Mouse (Mus musculus) MEL (cell line): Measurements from ENCODE around the gene Cx3cl1. TPM values are rescaled to one million over a fixed set of nuclear protein-coding genes. Genes with fewer than 3 reads are reported as not detected.

Experiments
- DNase-seq: peaks from one replicate; pipeline ENCODE4 v3.0.0; 2011; ENCODE audit warnings: low read depth, low spot score
- H3K27ac ChIP-seq: 2 replicates; pipeline ENCODE4 v1.5.1; 2012; ENCODE audit warnings: low read depth, mild to moderate bottlenecking, control low read depth, low read length, moderate library complexity; ENCODE audit not compliant: control insufficient read depth
- H3K27me3 ChIP-seq, 2 experiments: fragments of 150-350 bp in 1 of 2; sonication (generic) in 1 of 2; 2 replicates each; pipeline ENCODE4 v1.6.1; 2012; ENCODE audit warnings: low read length in 2 of 2, mild to moderate bottlenecking in 2 of 2, improper control_type of control experiment in 1 of 2, moderate library complexity in 1 of 2; ENCODE audit not compliant: insufficient read depth in 2 of 2, control insufficient read depth in 1 of 2
- H3K36me3 ChIP-seq, 2 experiments: 2 replicates each; pipeline ENCODE4 v1.6.1; 2012 to 2014; ENCODE audit warnings: low read length in 2 of 2, improper control_type of control experiment in 1 of 2, inconsistent platforms in 1 of 2, mild to moderate bottlenecking in 1 of 2; ENCODE audit not compliant: insufficient read depth in 2 of 2, control insufficient read depth in 1 of 2
- H3K4me1 ChIP-seq, 2 experiments: fragments of 150-350 bp in 1 of 2; sonication (generic) in 1 of 2; 2 replicates each; pipeline ENCODE4 v1.6.1; 2012; ENCODE audit warnings: low read length in 2 of 2, improper control_type of control experiment in 1 of 2, mild to moderate bottlenecking in 1 of 2; ENCODE audit not compliant: insufficient read depth in 2 of 2, control insufficient read depth in 1 of 2
- H3K4me3 ChIP-seq, 2 experiments: fragments of 150-350 bp in 1 of 2; sonication (generic) in 1 of 2; 2 replicates each; pipeline ENCODE4 v1.5.1; 2012; ENCODE audit warnings: low read depth in 2 of 2, low read length in 2 of 2, mild to moderate bottlenecking in 2 of 2, moderate library complexity in 2 of 2, control low read depth in 1 of 2, improper control_type of control experiment in 1 of 2; ENCODE audit not compliant: control insufficient read depth in 1 of 2, insufficient read depth in 1 of 2
- H3K79me2 ChIP-seq: 2 replicates; pipeline ENCODE4 v1.6.1; 2012; ENCODE audit warnings: mild to moderate bottlenecking, low read length, moderate library complexity; ENCODE audit not compliant: control insufficient read depth, poor library complexity, insufficient read depth
- H3K9ac ChIP-seq: 2 replicates; pipeline ENCODE4 v1.6.1; 2012; ENCODE audit warnings: low read depth, mild to moderate bottlenecking, control low read depth, low read length, moderate library complexity; ENCODE audit not compliant: control insufficient read depth, poor library complexity, severe bottlenecking
- H3K9me3 ChIP-seq: fragments of 150-350 bp; sonication (generic); replicated peaks from 2 replicates; pipeline ENCODE4 v1.6.1; 2012; ENCODE audit warnings: mild to moderate bottlenecking, low read length, improper control_type of control experiment, moderate library complexity; ENCODE audit not compliant: insufficient read depth
- BHLHE40 ChIP-seq: IDR thresholded peaks from 2 replicates; pipeline ENCODE4 v1.6.1; 2012; ENCODE audit warnings: low read depth, mild to moderate bottlenecking, inconsistent platforms, low read length, improper control_type of control experiment, borderline replicate concordance
- CTCF ChIP-seq, 3 experiments: IDR thresholded peaks in 2 of 3; conservative IDR thresholded peaks in 1 of 3; 2 replicates each; pipeline ENCODE4 v1.5.1; 2011 to 2012; ENCODE audit warnings: low read length in 3 of 3, low read depth in 2 of 3, mild to moderate bottlenecking in 2 of 3, improper control_type of control experiment in 1 of 3, inconsistent platforms in 1 of 3, mixed read lengths in 1 of 3, moderate library complexity in 1 of 3; ENCODE audit not compliant: control insufficient read depth in 1 of 3, insufficient read depth in 1 of 3, poor library complexity in 1 of 3, severe bottlenecking in 1 of 3
- ELF1 ChIP-seq: IDR thresholded peaks from 2 replicates; pipeline ENCODE4 v1.6.1; 2014; ENCODE audit warnings: low read depth, mild to moderate bottlenecking, inconsistent platforms, low read length, improper control_type of control experiment, moderate library complexity
- EP300 ChIP-seq, 2 experiments: IDR thresholded peaks; 2 replicates each; pipeline ENCODE4 v1.6.1; 2011; ENCODE audit warnings: improper control_type of control experiment in 2 of 2, low read length in 2 of 2, low read depth in 1 of 2, mild to moderate bottlenecking in 1 of 2
- ETS1 ChIP-seq: IDR thresholded peaks from 2 replicates; pipeline ENCODE4 v1.6.1; 2012; ENCODE audit warnings: low read depth, mild to moderate bottlenecking, inconsistent platforms, low read length, improper control_type of control experiment, moderate library complexity
- GATA1 ChIP-seq: IDR thresholded peaks from 2 replicates; pipeline ENCODE4 v1.6.1; 2011; ENCODE audit warnings: low read depth, low read length, improper control_type of control experiment
- JUND ChIP-seq: IDR thresholded peaks from 2 replicates; pipeline ENCODE4 v1.6.1; 2011; ENCODE audit warnings: low read depth, mild to moderate bottlenecking, improper control_type of control experiment, low read length
- MEF2A ChIP-seq: IDR thresholded peaks from 2 replicates; pipeline ENCODE4 v1.6.1; 2014; ENCODE audit warnings: low read depth, mild to moderate bottlenecking, inconsistent platforms, low read length, improper control_type of control experiment; ENCODE audit not compliant: poor library complexity, insufficient replicate concordance, severe bottlenecking; ENCODE audit errors: extremely low read depth
- MXI1 ChIP-seq: IDR thresholded peaks from 2 replicates; pipeline ENCODE4 v1.6.1; 2011; ENCODE audit warnings: mild to moderate bottlenecking, low read depth, low read length, improper control_type of control experiment
- MYB ChIP-seq: IDR thresholded peaks from 2 replicates; pipeline ENCODE4 v1.6.1; 2011; ENCODE audit warnings: mild to moderate bottlenecking, low read depth, low read length, improper control_type of control experiment
- MYC ChIP-seq: IDR thresholded peaks from 2 replicates; pipeline ENCODE4 v1.6.1; 2011; ENCODE audit warnings: low read depth, mild to moderate bottlenecking, low read length, improper control_type of control experiment, moderate library complexity
- NRF1 ChIP-seq: IDR thresholded peaks from 2 replicates; pipeline ENCODE4 v1.6.1; 2014; ENCODE audit warnings: low read depth, mild to moderate bottlenecking, inconsistent platforms, low read length, improper control_type of control experiment, moderate library complexity; ENCODE audit not compliant: poor library complexity, insufficient read depth, severe bottlenecking
- POLR2AphosphoS5 ChIP-seq: IDR thresholded peaks from 2 replicates; pipeline ENCODE4 v1.6.1; 2012; ENCODE audit warnings: low read depth, borderline replicate concordance, mild to moderate bottlenecking, inconsistent platforms, low read length, moderate library complexity, mixed read lengths
- RAD21 ChIP-seq: IDR thresholded peaks from 2 replicates; pipeline ENCODE4 v1.6.1; 2011; ENCODE audit warnings: mild to moderate bottlenecking, low read depth, low read length, improper control_type of control experiment
- RCOR1 ChIP-seq: IDR thresholded peaks from 2 replicates; pipeline ENCODE4 v1.6.1; 2012; ENCODE audit warnings: low read depth, mild to moderate bottlenecking, inconsistent platforms, low read length, improper control_type of control experiment
- SIN3A ChIP-seq: IDR thresholded peaks from 2 replicates; pipeline ENCODE4 v1.6.1; 2012; ENCODE audit warnings: low read length, improper control_type of control experiment, inconsistent platforms
- SMC3 ChIP-seq: IDR thresholded peaks from 2 replicates; pipeline ENCODE4 v1.6.1; 2011; ENCODE audit warnings: low read depth, low read length, improper control_type of control experiment
- TAL1 ChIP-seq: IDR thresholded peaks from 2 replicates; pipeline ENCODE4 v1.6.1; 2012; ENCODE audit warnings: mild to moderate bottlenecking, inconsistent platforms, low read length, moderate library complexity, mixed read lengths
- TBP ChIP-seq: IDR thresholded peaks from 2 replicates; pipeline ENCODE4 v1.8.0; 2011; ENCODE audit warnings: low read depth, low read length, improper control_type of control experiment
- USF1 ChIP-seq: IDR thresholded peaks from 2 replicates; pipeline ENCODE4 v1.6.1; 2014; ENCODE audit warnings: low read depth, mild to moderate bottlenecking, inconsistent platforms, low read length, improper control_type of control experiment, moderate library complexity
- ZNF384 ChIP-seq: IDR thresholded peaks from 2 replicates; pipeline ENCODE4 v1.6.1; 2012; ENCODE audit warnings: low read depth, mild to moderate bottlenecking, inconsistent platforms, low read length, improper control_type of control experiment
- polyA plus RNA-seq, 2 experiments: library from polyadenylated mRNA; stranded (reverse) in 1 of 2; unstranded in 1 of 2; fragments of >175 nt in 1 of 2; fragments of >200 nt in 1 of 2; gene quantifications; 2 replicates each; pipeline versions ENCODE4 v1.2.1 to v1.2.4; 2012; ENCODE audit warnings: low replicate concordance in 2 of 2, low read depth in 1 of 2; ENCODE audit not compliant: insufficient read length in 2 of 2, insufficient read depth in 1 of 2, missing spikeins in 1 of 2
- total RNA-seq: library from RNA; depleted of rRNA; stranded (reverse); fragments of 300-350 nt; gene quantifications from 2 replicates; pipeline ENCODE4 v1.2.3, GENCODE M21; 2012

Gene Cx3cl1
- total and polyA plus RNA-seq, 3 experiments = not detected

DNA sequence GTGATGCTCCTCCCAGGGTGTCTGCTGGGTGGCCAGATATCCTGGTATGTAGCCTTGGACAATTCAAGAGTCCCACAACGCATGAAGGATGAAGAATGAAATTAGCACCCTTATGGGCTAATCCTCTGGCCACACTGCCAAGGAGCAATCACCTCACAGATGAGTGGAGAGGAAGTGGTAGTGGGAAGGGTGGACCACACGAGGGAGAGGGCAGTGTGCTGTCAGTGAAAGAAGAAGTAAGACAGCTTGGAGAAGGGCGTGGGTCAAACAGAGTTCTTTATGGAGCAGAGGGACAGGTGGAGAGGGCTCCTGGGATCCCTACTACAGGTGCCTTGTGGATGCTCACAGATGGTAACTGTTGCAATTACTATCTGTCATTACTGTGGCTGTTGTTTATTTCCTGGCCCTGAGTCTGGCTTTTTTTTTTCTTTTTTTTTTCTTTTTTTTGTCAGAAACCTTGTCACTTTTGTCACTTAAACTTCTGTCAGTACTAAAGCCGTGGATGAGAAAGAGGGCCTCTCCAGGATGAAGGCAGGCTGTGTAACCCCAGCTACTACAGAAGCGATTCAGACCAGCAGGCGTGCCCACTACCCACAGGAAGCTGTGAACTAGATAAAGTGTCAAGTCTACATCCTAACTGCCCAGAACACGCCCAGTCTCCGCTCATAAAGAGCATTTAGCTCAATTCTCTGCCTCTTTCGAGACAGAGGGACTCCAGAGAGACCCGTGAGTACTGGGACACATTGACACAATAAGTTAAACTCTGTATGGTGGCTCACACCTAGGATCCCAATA is 32.9 kb downstream of the Cx3cl1 start:
- Histone ChIP-seq H3K79me2 (no peaks in the 10 kb centered on the region), H3K27ac (no peak overlapping the region), H3K9ac (no peak overlapping the region), H3K9me3 (no peaks in the 10 kb centered on the region), H3K4me3 (no peak overlapping the region), H3K36me3 (peaks cover 0 to 19% of the 10 kb centered on the region in 2 experiments; a peak in 2 of 4 replicates), H3K27me3 (no peaks in the 10 kb centered on the region), H3K4me1 (peaks cover 8 to 43% of the 10 kb centered on the region in 2 experiments)
- DNase-seq = peak; percentile 56
- TF ChIP-seq SIN3A = no peak
- TF ChIP-seq SMC3 = 0 out of 2 replicates have a peak, but pooled peaks have one; percentile 2
- TF ChIP-seq JUND = no peak
- TF ChIP-seq ETS1 = no peak
- TF ChIP-seq USF1 = no peak
- TF ChIP-seq RAD21 = no peak
- TF ChIP-seq ELF1 = no peak
- TF ChIP-seq CTCF (IDR thresholded peaks at IDR 0.05 in 2 of 3, conservative IDR thresholded peaks at IDR 0.05 in 1 of 3; ENCODE audit: control insufficient read depth in 1 of 3, insufficient read depth in 1 of 3, low read depth in 2 of 3, low read length in 3 of 3, poor library complexity in 1 of 3, severe bottlenecking in 1 of 3) = no peak
- peak; percentile 38; the same call in 1 of the 2 replicates for TF ChIP-seq GATA1
- no peak for TF ChIP-seq MEF2A
- no peak for TF ChIP-seq RCOR1
- no peak for TF ChIP-seq MXI1
- peak; percentile 49; the same call in 1 of the 2 replicates for TF ChIP-seq ZNF384
- TF ChIP-seq EP300 (IDR thresholded peaks at IDR 0.05; ENCODE audit: low read depth in 1 of 2, low read length in 2 of 2) = peak in 1 of 2 experiments; percentile 40; a peak in 3 of 4 replicates
- no peak for TF ChIP-seq MYB
- no peak for TF ChIP-seq POLR2AphosphoS5
- no peak for TF ChIP-seq TAL1
- no peak for TF ChIP-seq NRF1
- TF ChIP-seq BHLHE40 = 0 out of 2 replicates have a peak, but pooled peaks have one; percentile 12
- 0 out of 2 replicates have a peak, but pooled peaks have one; percentile 12 for TF ChIP-seq TBP
- no peak for TF ChIP-seq MYC
